Mouse (Mus musculus): ENCODE measurements around the gene Col4a3bp. TPM values are rescaled to one million over a fixed set of nuclear protein-coding genes. Genes with fewer than 3 reads are reported as not detected.

The Col4a3bp gene
- total RNA-seq (2021), result 10 to 100 TPM; 30.3 to 36.5 TPM
- long read RNA-seq, experiment 1, transcript Col4a3bp-201 (18 exons, 2,746 nt), result major isoform, 8 of 12 reads
- long read RNA-seq, experiment 1, partial matches to known transcripts, result 0 of 12 reads
- long read RNA-seq, experiment 1, other reads (novel, unspliced or antisense), result 4 of 12 reads
- long read RNA-seq, experiment 2, partial matches to known transcripts, result 1 of 5 reads
- long read RNA-seq, experiment 2, other reads (novel, unspliced or antisense), result 2 of 5 reads

- peak; percentile 94 for DNase-seq
Observed at GRCm38 (mm10) chr13:96542081-96542889, at the start of gene Col4a3bp, which contains the start of gene Polk. Gene Col4a3bp (plus strand): TSS chr13:96542618. Gene Polk (minus strand): TSS chr13:96542579.

GRCm38 (mm10) chr13:96496630-96497029 lies 45.8 kb upstream of the Col4a3bp start:
- no peak for DNase-seq

DNA sequence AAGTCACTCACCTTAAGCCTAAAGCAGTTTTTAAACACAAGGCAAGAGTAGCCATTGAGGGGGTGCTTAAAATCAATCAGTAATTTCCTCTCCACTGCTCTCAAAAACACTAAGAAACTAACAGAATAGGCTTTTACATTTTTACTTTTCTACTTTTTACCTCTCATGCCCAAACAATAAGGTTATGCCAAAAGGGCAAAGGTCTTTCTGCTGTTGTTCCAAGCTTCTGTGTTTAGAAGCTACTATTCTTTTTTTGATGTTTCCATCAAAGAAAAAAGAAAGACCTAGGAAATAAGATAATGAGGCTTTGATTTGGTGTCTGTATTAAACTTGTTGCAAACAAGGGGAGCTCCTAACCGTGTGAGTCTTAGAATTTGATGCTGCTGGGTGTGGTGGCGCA lies 42.5 kb upstream of the Col4a3bp start:
- no peak for DNase-seq

DNA sequence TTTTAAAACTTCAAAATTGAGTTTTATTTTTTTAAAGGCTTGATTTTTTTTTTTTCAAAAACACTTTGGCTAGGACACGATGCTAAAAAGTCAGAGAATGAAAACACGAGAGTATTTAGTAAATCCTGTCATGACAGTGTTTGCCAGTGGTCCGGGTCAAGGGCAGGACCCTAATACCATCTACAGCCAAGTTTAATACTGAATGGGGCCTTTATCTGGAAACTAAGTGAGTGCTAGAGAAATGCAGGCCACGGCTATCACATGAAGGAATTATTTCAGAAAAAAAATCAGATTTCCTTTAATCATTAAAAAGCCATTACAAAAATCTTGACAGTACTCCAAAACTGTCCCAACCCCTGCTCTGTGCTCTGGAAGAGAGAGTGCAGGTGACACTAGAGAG lies 36.8 kb upstream of the Col4a3bp start:
- no peak for DNase-seq

- DNase-seq, result no peak
Observed at GRCm38 (mm10) chr13:96506313-96506712, 36.1 kb upstream of the Col4a3bp start.

GRCm38 (mm10) chr13:96507541-96507940 lies 34.9 kb upstream of the Col4a3bp start:
- no peak for DNase-seq

- DNase-seq, result no peak
Observed at GRCm38 (mm10) chr13:96510635-96511034, 31.8 kb upstream of the Col4a3bp start.

GRCm38 (mm10) chr13:96511262-96511661 lies 31.2 kb upstream of the Col4a3bp start:
- no peak for DNase-seq

DNA sequence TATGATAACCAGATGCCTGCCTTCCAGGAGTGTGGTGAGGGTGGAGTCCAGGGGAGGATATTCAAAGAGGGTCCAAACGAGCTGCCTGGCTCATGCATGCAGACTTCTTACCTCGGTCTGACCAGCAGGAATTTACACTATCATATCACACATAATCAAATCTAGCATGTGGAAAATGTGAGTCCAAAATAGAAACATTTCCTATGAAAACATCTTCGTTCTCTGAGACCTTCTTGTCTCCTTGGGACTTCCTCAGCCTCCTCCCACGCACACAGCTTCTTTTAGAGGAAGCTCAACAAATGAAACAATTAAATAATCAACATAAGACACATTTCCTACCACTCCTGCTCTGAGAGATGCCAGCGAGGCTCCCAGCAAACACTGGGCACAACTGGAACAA lies 30.5 kb upstream of the Col4a3bp start:
- no peak for DNase-seq

DNA sequence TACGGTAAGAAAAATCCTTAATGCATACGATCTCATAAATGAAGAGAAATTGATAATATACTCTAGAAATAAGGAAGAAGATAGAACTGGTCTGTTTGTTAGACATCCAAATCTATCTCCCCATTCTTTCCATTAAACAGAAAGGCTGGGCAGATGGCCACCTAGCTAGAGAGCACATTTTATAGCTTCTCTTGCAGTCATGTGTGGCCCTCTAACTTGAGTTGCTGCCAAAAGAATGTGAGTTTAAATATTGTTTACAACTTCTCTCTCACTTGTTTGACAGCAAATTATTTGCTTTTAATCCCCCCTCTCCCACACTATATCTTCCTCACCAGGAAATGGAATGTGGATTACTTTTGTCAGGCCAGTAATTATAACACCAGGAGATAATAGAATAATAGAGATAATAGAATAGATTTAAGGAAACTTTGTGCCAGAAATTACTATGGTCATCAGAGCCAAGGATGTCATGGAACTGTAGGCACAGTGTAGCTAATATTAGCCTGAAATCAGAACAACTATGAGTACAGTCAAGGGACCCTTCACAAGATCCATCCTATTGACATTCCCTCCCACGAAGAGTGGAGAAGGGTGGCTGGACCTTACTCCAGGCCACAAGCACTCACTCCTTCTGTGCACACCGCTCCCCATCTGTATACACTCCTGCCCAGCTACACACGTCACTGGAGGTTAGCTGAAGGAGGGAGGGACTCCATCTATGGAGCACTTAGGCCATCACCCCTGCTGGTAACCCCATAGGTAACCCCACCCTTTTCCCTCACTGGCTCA lies 28.1 kb upstream of the Col4a3bp start:
- DNase-seq, result no peak

DNA sequence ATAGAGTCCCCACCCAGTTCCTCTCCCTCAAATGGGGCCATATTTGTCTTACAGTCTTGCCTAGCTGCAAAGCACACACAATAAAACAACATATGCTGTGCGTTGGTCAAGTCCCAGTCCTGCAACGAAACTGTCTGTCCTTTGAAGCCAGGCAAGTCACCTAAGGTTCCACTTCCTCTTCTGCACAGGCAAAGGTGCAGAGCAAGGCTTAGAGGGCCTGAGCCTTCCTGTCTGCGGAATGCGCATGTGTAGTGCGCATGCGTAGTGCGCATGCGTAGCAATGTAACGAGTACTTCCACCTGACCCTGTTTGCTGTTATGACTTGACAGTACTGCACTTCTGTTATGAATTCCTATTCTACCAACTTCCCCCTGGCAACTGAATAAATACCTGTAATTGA lies 26.2 kb upstream of the Col4a3bp start:
- DNase-seq, result no peak

GRCm38 (mm10) chr13:96517335-96517734 lies 25.1 kb upstream of the Col4a3bp start:
- no peak for DNase-seq

- DNase-seq, result no peak
Observed at GRCm38 (mm10) chr13:96521294-96521693, 21.1 kb upstream of the Col4a3bp start.

GRCm38 (mm10) chr13:96527022-96527421 lies 15.4 kb upstream of the Col4a3bp start:
- no peak for DNase-seq

DNA sequence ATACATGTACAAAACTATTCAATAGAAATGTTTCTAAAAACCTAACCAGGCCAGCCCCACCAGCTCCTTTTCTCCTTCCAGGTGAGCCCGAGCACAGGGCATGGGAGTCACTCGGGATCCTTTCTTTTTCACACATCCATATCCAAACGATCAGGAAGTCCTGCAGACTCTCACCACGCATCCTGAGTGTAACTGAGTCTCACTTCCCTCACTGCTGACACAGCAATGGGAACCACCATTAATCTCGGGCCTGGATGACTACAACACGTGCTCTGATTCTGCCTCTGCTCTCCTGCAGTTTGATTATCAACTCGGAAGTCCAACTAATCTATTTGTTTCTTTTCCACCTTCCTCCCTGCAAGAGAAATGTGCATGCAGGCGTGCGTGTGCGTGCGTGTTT lies 14.6 kb upstream of the Col4a3bp start:
- DNase-seq, result no peak

DNA sequence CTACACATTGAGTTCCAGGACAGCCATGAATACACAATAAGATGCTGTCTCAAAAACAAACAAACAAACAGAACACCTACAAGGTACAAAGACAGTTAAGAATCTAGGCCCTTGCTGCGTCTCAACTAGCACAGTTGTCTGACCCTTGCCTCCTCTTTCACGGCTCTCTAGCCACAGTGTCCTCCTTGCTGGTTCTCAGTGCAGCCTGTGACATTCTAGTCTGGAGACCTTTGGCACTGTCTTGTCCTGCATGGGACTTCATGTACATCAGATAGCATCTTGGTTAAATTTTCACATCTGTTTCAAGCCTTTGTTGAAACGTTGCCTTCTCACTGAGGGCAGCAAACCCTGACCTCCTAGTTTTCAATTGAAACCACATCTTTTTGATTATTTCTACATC lies 13.6 kb upstream of the Col4a3bp start:
- no peak for DNase-seq

DNA sequence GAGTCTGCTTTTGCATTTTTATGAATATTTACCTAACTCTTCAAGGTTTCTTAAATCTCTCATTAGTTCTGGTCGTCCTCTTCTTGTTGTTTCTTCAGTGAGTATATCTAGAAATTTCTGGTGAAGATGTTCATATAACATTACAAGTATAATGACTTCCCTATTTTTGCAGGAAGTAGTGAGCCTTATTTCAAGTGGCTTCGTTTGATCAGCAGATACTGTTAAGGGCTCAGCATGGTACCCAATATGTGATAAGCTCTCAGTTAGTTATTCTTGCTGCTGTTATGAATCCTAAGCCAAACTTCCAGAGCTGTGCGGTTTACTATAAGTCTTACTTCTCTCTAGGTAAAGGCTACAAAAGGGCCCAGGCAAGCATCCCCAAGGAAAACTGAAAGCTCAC lies 12.9 kb upstream of the Col4a3bp start:
- no peak for DNase-seq

DNA sequence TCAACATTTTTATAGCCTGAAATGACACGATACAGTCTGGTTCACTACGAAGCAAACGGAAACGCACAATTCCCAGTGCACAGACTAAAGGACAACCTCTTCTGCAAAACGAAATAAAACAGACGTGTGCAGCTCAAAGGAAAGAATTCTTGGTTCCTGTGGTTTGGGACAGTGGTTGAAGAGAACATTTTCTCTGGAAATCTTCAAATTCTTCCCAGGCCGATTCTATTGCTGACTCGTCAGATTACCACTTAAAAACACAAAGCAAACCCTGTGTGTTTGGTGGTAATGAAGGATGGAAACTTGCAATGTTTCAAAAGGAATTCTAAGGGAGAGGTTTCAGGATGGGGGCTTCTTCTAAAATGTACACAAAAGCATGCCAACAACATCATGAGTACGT lies 12.4 kb upstream of the Col4a3bp start:
- DNase-seq, result no peak

DNA sequence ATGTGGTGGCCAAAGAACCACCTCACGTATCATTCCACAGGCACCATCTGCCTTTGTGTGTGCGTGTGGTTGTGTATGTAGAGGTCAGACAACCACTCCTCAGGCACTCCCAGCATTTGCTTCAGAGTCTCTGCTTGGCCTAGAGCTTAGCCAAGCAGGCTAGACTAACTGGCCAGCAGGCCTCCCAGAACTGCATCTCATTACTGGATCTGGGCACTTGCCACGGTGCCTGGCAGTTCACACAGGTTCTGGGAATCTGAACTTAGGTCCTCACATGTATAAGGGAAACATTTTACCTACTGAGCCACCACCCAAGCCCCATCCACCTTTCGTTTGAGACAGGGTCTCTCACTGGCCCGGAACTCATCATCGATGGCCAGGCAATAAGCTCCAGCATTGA lies 10.2 kb upstream of the Col4a3bp start:
- DNase-seq, result no peak

DNA sequence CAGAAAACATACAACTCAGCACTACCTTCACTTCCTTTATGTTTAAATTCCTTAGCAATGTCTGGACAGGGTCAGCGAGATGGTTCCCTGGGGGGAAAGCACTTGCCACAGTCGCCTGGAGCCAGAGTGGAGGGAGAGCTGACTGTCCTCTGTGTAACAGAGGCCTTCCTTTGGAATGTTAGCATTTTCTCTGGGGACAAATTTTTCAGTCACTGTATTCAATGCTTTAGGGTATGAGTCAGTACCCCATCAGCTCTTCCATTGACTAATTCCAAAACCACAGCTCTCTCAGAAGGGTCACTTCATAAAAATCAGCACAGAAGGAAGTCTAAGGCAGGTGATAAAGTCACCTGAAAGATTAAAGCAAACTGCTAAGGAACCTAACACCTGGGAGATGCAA lies 8.7 kb upstream of the Col4a3bp start:
- DNase-seq, result no peak

- DNase-seq, result no peak
Observed at GRCm38 (mm10) chr13:96536821-96537572, 5.4 kb upstream of the Col4a3bp start.

DNA sequence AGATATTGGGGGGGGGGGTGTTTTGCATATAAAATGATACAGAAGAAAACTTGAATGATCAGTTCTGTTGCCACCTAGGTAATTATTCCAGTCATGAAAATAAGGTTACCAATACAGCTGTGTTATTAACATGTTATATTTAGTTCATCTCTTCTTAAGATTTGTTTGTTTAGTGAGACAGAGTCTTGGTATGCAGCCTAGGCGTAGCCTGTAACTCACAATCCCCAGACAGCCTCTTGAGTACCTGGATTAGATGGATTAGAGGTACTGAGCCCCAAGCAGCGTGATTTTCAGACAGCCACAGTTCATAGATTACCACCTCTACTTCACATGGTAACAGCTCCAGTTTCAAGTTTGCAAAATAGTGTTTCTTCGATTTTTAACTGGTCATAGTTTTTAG lies 4.3 kb upstream of the Col4a3bp start:
- no peak for DNase-seq
